Mouse (Mus musculus) brain, embryonic 14.5 days (tissue): Measurements from ENCODE around the gene Rab5c.

Experiments used
- CTCF ChIP-seq: fragments of 200-500 bp; IDR thresholded peaks from 2 replicates; pipeline ENCODE4 v1.5.1; 2012; ENCODE audit warnings: inconsistent platforms, mild to moderate bottlenecking, moderate library complexity, borderline replicate concordance; ENCODE audit not compliant: insufficient read depth, insufficient read length; ENCODE audit errors: extremely low read depth
- POLR2A ChIP-seq: fragments of 200-500 bp; IDR thresholded peaks from 2 replicates; pipeline ENCODE4 v1.6.1; 2012; ENCODE audit warnings: mild to moderate bottlenecking, inconsistent platforms, borderline replicate concordance; ENCODE audit not compliant: poor library complexity, insufficient read depth, insufficient read length, severe bottlenecking; ENCODE audit errors: extremely low read depth

- TF ChIP-seq POLR2A: no peak
- no peak for TF ChIP-seq CTCF
Observed at GRCm38 (mm10) chr11:100692164-100692616, 45.8 kb downstream of the Rab5c start, which contains the start of gene Zfp385c.
